Mouse (Mus musculus): Measurements from ENCODE around the gene C1qtnf6.

Gene C1qtnf6

GRCm38 (mm10) chr15:78530671-78531450, at the start of gene C1qtnf6:
C1qtnf6 (minus strand) TSS chr15:78531416.
- peak; percentile 72 for DNase-seq

- no peak for DNase-seq
Observed at GRCm38 (mm10) chr15:78576284-78576810, 45.1 kb upstream of the C1qtnf6 start.

- no peak for DNase-seq
Observed at GRCm38 (mm10) chr15:78572658-78573397, 41.6 kb upstream of the C1qtnf6 start, which contains the start of gene Rac2. Rac2 (minus strand) TSS chr15:78572783.

GRCm38 (mm10) chr15:78572270-78572600, 41.0 kb upstream of the C1qtnf6 start:
- no peak for DNase-seq

- no peak for DNase-seq
Observed at GRCm38 (mm10) chr15:78571554-78572269, 40.5 kb upstream of the C1qtnf6 start.

GRCm38 (mm10) chr15:78570170-78570569, 39.0 kb upstream of the C1qtnf6 start:
- no peak for DNase-seq

- no peak for DNase-seq
Observed at GRCm38 (mm10) chr15:78567608-78568120, 36.4 kb upstream of the C1qtnf6 start.

GRCm38 (mm10) chr15:78564764-78565435, 33.7 kb upstream of the C1qtnf6 start:
- no peak for DNase-seq

GRCm38 (mm10) chr15:78563937-78564336, 32.7 kb upstream of the C1qtnf6 start:
- DNase-seq = no peak

GRCm38 (mm10) chr15:78563344-78563743, 32.1 kb upstream of the C1qtnf6 start:
- no peak for DNase-seq

- no peak for DNase-seq
Observed at GRCm38 (mm10) chr15:78559141-78559979, 28.1 kb upstream of the C1qtnf6 start.

GRCm38 (mm10) chr15:78557693-78558535, 26.7 kb upstream of the C1qtnf6 start:
- no peak for DNase-seq

GRCm38 (mm10) chr15:78554545-78555313, 23.5 kb upstream of the C1qtnf6 start:
- peak; percentile 18 for DNase-seq

- DNase-seq = no peak
Observed at GRCm38 (mm10) chr15:78549189-78549734, 18.0 kb upstream of the C1qtnf6 start.

- DNase-seq = no peak
Observed at GRCm38 (mm10) chr15:78548711-78549110, 17.5 kb upstream of the C1qtnf6 start.

GRCm38 (mm10) chr15:78548336-78548665, 17.1 kb upstream of the C1qtnf6 start:
- DNase-seq = no peak

- DNase-seq = peak; percentile 67
Observed at GRCm38 (mm10) chr15:78547415-78548335, 16.5 kb upstream of the C1qtnf6 start.

- DNase-seq = no peak
Observed at GRCm38 (mm10) chr15:78546060-78546459, 14.8 kb upstream of the C1qtnf6 start.

All from kidney, adult 18-20 months (tissue).